Mouse (Mus musculus): ENCODE data around the gene Chic2.
A peak's percentile ranks its signal among the peaks of the same experiment; 100 is the strongest.

The Chic2 gene

DNA sequence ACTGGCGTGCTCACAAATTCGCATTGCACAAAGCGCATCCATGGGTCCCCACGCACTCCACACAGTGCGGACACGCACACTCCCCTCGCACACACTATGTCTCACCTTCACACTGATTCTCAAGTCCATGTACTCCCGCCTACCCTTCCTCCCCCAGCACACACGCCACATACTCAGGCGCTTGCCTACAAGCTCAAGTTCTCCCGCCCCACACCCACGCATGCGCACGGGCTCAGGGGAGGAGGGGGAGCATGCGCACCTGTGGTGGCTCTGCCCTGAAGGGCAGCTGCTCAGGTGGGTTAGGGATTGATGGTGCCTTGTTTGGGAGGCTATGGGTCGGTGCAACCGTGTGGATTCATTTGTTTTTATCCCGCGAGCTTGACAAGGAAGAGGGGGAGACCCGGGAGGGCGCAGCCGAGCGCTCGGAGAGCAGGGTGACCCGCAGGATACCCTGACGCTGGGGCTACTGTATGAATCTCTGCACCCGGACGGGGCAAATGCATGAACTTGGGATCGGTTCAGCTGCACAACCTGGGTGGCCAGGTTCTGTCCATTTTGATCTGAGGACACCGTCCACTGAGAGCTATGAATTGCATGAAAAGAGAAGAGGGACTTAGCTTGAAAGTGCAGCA lies 22.7 kb upstream of the Chic2 start:
- no peak for DNase-seq (ENCODE audit: low spot score)

DNA sequence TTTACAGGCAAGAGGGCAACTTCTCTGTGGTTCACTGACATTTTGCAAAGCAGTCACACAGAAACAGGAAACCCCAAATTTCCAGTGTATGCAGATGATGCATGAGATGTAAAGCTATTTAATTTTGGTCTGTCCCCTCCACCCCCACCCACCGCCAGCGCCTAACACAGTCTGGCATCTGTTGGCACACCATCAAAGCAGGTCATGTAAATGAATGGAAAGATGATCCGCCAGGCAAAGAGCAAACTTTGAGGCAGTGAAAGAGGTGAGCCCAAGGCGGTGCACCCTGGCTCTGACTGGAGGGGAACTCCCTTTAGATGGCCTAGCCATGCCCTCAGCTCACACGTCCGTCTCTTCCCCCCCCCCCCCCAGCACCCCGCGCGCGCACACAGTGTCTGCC lies 22.1 kb upstream of the Chic2 start:
- no peak for DNase-seq (ENCODE audit: low spot score)

DNA sequence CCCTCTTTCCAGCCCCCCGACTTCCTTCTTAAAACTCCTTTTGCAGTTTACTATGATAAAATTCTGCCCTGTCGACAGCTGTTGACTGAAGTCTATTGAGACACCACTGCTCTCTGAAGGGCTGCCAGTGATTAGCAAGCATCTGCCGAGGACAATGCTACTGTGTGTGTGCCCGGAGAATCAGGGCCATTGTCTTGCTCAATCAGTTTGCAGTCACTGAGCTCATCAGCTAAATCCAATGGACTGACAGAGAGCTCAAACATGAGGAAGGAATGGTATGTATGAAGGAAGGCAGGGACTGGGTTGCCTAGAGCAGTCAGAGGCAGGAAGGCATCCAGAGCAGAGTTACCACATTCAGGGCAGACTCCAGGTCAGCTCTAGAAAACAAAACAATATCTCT lies 18.6 kb upstream of the Chic2 start:
- DNase-seq (ENCODE audit: low spot score): no peak

DNA sequence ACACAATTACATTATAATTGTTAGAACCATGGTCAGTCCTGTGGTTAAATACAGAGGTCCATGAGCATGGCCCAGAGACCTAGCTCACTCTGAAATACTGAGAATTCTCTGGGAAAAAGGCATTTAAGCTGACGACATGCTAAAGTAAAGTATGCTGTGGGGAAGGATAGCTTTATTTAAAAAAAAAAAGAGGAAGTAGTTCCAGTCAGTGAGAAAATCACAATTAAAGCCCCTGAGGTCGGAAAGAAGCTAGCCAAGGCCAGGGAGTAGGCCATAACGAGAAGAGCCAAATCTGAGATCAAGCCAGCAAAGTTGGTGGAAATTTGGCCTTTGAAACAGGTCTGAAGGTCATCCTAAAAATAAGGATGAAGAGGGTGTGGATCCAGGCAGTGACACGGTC lies 6.5 kb upstream of the Chic2 start:
- DNase-seq (ENCODE audit: low spot score): no peak

DNA sequence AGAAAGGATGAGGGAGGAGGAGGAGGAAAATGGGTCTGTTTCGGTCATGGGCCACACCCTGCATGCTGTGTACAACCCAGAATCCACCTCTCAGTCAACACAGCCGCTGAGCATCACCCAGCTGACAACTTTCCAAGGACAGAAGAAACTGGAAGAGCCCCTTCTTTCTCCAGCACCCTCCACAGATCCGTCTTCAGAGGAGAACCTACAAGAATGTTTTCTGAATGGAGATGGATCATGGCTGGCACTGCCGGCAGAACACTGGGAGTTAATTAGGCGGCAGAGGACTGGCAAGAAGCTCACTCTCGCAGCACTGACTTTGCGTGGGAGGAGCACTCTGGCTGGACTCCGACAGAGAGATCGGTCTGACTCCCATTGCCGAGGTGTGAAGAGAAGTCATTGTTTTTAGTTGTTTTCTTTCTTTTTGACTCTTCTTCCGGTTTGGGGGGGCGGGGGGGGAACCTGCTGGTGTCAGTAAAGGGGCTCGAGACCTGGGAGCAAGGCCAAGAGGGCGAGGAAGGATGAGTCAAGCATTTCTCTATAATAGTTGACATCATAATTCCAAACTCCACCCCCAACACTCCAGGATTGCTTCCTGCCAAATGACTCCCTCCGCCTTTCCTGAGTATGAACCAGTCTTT lies 2.2 kb upstream of the Chic2 start:
- no peak for DNase-seq (ENCODE audit: low spot score)

DNA sequence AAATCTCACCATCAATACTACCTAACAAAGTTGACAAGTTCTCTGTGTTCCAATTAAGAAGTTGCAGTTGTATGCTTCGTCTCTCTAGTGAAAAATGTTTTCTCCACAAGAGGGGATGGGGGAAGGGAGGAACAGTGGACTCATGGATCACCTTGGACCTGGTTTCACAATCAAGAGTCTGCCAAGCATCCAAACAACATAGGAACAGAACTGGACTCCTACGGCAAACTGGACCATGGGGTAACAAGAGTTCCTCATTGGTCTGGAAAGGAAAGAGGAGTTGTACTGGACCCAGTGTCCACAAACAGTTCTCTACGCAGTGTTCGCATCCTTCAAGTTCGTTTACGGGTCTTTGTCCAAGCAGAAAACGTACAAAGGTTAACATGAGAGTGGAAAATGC lies 797 bp upstream of the Chic2 start:
- peak; percentile 10 for DNase-seq (ENCODE audit: low spot score)

DNA sequence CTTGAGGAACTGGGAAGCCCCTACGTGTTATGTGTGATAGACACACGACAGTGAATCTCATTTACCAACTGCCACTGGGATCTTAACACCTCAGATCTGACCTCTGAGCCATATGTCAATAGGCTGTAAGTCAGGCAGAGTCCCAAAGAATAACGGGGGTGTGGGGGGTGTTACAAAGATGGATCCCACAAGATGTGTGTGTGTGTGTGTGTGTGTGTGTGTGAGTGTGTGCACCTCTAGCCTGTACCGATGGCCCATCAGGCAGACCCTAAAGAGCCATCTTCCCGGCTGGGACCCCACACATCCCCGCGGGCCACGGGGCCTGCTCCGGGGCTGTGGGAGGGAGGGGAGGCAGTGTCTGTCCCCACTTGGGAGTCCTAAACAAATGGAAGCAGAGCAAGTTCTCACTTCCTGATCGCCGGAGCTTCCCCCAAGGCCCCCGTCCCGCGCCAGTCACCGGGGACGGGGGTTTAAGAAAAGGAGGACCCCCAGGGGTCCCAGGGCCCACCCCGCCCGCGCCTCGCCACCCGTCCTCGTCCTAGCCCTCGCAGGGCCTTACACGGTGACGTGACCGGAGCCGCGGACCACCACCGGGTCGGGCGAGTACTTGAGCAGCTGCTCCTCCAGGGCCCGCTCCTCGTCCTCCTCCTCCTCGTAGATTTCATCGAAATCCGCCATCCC lies 813 bp downstream of the Chic2 start:
- peak; percentile 44 for DNase-seq (ENCODE audit: low spot score)

DNA sequence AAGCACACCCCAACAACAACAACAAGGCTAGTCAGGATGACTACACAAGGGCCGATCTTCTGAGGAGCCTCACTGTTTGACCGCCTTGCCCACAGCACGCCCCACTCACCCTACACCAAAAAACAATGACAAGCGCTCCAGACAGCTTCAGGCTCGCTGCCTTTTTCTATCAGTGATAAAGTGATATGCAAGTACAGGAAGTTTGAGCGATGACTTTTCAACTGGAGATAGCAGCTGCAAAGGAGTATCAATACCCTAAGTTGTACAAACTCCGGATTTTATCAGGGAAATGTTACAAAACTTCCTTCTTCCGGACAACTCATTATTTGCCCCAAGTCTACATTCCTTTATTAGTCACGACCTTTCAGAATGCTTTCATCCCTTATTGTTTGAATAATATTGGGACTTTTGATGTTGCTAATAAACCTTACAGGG lies 1.5 kb downstream of the Chic2 start:
- DNase-seq (ENCODE audit: low spot score): no peak

DNA sequence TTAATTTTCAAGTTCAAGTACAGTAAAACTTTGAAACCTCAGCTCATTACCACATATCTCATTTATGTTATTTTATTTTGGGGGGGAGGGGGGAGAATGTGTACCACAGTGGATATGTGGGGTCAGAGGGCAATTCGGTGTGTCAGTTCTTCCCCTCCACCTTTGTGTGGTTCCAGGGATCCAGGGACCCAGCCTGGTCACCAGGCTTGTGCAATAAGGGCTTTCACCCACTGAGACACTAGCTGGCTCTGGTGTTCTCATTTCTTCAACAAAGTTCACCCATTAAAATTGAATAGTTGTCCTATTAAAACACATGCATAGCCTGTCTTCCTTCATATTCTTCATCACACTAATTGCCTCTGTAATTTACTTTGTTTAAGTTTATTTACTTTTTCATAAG lies 5.3 kb downstream of the Chic2 start:
- DNase-seq (ENCODE audit: low spot score): no peak

DNA sequence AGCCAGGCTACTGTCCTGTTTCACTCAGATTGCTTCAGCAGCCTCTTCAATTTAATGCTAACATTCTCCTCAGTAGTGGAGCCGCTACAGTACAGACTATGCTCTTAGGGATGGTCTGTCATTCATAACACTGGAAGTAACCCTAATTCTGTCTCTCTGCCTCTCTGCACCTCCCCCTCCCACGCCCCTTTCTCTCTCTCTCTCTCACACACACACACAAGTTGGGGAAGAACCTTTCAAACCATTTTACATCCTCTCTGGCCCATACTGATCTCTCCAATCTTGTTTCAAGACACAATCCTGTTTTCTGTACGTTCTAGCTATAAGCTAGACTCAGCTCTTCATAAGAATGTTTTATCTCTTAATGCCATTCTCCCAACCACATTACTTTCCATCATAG lies 9.1 kb downstream of the Chic2 start:
- DNase-seq (ENCODE audit: low spot score): no peak

DNA sequence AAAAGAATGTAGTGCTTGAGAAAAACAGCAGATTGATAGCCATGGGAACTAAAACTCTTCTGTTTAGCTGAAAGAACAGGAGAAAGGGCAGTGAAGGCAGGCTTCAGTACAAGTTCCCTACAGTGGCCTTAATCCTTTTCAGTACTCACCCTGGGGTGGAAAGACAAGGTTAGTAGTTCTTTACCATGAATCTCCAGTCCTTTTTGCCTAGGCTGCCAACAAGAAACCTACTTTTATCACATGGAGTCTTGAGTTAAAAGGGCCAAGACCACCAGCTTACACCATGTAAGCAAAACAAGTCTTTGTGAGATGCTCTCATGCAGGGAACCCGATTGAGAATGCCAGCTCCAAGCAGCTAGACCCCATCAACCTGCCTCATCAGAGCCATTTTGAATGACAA lies 29.8 kb downstream of the Chic2 start:
- no peak for DNase-seq (ENCODE audit: low spot score)

DNA sequence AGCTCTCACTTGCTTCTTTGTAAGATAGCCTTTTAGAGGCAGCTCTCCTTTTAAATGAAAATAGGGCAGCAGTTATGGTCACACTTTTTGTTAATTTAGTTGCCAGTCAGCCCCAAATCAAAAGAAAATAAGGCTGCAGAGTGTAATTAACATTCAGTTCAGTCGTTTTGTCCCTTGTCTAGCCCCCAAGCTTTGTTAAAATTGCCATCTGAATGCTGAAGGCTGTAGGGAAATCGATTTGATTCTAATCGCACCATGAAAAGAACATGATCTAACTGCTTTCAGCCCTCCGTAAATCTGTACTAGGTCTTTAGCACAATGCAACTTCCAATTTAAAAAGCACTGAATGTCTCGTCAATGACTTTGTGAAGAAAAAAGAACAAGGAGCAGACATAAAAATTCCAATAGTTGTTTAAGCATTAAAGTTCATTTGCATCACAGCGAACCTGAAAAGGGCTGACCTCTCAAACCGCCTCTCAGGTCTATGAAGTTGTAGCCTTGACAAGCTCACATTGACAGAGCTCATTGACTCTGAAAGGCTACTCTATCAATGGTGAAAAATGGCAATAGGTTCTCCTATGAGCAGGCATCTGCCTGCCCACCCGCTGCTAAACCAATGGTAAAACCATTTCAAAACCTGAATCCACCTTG lies 31.7 kb downstream of the Chic2 start:
- DNase-seq (ENCODE audit: low spot score): no peak

DNA sequence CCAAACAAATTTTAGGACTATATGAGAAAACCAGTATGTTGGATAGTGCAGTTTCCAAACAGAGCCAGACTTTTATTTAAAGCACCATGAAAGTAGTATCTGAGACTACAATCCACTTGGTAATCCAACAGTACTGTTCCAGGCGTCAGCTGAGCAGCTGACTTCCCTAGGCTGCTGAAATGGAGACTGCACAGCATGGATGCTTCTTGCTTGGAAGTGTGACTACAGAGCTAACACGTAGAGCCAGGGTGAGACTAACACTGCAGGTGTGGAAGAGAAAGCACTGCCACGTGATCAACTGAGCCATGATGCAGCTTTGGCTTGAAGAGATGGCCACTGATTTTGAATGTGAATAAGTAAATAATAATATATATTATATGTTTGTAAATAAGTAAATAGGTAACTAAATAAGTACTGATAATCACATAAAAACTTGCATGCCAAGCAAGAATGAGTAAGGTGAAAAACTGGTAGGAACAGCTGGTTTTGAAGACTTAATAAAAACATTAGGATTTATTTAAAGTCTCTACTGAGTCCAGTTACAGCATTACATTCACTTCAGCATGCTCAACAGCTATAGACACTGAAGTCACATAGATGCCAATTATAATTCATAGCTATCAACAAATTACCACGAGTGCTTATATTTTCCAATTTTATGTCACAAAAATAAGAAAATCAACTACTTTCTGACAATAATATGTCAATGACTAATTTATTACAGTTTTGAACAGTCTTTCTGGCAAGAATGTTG lies 32.4 kb downstream of the Chic2 start:
- no peak for DNase-seq (ENCODE audit: low spot score)

DNA sequence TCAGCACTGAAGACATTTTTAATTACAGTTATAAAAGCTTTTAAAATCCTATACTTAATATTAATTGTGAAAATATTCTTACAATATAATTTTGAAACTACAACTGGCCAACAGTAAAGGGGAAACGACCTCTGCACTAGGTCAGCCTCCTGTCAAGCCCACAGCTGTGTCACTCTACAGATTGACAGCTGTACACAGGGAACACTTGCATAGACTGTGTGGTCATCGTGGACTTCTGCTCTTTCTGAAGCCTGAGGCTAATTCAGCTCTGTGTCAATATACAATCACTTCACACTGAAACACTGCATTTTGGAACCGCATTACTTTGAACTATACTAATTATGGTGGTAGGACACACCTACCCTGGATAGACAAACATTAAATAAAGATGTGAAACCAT lies 39.8 kb downstream of the Chic2 start:
- no peak for DNase-seq (ENCODE audit: low spot score)

DNA sequence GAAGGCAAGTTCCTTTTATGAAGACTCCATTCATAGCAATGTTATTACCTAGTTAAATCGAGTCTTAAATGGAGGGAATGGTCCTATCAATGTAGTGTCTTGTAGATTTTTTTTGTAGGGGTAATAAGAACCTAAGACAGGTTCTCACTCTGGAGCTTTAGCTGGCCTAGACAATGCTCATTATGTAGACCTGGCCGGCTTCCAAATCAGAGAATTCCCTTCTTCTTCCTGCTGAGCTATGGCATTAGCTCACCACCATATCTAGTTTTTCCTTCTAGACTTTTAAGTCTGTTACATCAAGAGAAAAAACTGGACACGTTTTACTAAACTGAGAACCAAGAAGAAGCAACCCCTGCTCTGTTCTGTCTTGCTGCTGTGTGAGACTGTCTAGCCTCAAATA lies 42.5 kb downstream of the Chic2 start:
- DNase-seq (ENCODE audit: low spot score): no peak

DNA sequence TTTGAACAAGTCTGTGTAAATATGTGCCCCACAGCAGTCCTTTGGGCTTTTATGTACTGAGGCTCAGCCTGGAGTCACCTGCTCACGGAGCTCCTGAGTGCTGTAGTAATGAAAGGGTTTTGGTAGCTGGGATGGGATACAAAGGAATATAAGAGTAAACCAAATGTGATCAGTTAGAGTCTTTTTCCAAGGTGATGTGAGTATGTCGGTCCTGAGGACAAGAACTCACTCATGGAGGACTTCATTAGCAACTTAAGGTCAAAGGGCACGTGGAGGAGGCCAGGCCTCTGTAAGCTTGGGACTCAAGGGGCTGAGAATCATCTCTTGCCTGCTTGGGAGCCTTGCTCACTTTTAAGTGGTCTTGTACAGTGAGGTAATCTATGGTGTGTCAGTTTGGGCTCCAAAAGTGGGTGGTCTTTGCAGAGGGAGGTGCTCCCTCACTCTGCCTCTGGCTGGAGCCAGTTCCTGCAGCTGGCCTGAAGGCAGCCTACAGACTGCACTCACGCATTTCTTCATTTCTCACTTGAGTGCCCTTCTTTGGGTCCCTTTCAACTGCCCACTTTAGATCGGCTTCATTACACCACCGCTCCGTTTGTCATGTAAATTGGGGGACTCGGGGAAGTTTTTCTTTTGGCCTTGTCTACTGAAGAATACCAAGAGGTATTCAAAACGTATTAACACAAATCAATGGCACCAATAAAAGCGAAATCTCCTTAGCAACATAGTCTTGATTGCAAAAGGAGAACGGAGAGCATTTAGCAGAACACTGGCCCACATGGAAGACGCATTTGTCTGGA lies 45.7 kb downstream of the Chic2 start:
- no peak for DNase-seq (ENCODE audit: low spot score)

DNA sequence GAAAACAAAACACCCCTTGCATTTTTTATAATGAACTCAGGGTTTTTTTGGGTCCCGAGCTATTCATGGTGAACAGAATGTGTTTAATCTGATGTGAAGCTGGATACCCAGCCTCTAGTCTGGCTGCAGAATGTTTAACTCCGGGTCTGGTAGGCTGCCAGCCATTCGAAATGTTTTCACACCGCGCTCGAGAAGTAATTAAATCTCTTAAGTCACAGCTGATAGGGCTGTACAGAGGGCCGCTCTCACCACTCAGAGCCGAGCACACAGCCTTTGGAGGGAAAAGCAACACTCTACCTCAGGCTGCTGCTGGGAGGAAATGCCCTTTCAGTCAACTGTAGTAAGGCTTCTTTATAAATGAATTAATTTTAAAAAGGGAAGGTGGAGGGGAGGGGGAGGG lies 49.6 kb downstream of the Chic2 start:
- DNase-seq (ENCODE audit: low spot score): no peak

DNA sequence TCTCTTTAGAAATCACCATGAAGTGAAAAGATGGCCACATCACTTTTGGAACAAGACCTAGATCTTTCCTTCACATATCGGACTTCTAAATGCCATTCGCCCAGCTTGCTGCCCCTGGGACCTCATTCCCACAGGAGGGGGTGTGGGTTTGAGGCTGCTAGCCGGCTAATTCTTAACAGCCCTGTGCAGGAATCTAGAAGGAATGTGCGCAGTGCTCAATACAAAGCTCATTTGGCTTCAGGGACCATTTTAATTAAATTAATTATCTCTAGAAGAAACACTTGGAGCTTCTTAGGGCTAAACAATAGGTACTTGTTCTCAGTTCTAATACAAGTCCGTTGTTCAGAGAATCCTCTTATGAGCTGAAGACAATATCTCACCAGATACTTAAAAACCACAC lies 60.5 kb downstream of the Chic2 start:
- DNase-seq (ENCODE audit: low spot score): no peak

DNA sequence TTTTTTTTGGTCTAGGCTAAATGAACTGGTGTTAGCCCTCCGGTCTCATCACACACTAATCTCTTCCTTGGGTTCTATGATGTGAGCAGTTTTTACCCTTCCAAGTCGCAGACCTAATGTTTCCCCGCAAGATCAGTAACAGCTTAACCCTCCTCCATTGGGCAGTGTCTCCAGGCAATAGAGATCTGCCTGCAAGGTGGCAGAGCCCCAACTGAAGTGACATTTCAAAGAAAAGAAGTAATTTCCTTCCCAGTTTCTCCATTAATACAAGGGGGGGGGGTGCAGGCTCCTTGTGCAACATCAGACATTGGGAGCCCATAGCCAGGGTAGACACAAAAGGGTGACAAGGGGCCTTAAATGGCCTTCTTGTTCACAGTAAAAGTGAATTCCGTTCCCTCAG lies 64.0 kb downstream of the Chic2 start:
- DNase-seq (ENCODE audit: low spot score): no peak

DNA sequence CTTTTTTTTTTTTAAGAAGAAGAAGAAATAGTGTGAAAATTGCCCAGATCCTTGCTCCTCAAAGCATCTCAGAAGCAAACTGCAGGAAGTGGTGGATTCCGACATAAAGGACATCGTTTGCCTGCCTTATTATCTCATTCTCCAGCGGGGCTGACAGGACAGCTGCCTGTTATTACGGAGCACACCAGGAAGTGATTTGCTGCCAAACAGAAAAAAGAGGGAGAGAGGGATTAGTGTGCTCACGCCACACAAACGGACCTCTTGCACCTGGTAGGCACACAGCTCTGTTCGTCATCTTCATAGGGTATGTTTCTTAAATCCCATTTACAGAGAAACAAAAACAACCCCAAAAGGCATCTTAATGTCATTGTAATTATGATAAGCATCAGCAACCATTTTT lies 64.4 kb downstream of the Chic2 start:
- DNase-seq (ENCODE audit: low spot score): no peak

DNA sequence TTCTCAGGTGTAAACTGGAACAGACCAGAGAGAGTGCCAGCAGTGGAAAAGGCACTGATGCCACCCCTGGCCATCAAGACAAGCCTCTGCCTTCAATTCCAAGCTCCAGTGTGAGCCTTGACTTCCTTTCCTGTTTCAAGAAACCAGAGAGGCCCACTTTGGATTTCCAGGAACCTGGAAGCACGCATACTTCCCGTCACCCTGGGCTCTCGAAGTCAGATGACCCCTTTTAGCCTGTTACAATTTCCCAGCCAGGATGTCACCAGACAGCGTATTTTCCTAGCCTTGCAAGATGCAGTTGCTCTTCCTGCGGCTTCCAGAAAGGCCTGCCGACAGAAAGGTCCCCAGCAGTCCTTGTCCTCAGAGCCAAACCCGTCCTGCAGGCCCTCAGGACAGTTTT lies 65.0 kb downstream of the Chic2 start:
- no peak for DNase-seq (ENCODE audit: low spot score)

DNA sequence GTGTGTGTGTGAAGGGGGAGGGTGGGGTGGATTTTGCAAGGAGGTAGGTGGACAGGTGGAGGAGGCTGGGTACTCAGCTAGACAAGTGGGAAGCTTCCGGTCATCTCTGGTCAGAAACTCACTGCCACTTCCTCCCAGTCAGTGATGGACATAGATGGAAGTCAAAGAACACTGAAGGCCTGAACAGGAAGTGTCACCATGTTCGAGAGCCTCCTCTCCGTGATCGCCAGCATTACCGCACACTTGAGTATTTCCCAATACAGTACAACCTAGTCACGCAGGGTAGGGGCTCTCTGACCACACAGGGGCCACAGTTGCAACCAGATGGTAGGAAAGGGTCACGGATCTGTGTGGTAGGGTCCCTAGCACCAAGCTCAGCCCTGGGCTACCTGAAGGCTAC lies 69.1 kb downstream of the Chic2 start:
- no peak for DNase-seq (ENCODE audit: low spot score)

Measured in c-Kit-positive CD71-positive TER-119-positive erythroid progenitor cells, embryonic 14.5 days (primary cell).